Mouse (Mus musculus): Measurements from ENCODE around the gene Ndufb7. TPM values are rescaled to one million over a fixed set of nuclear protein-coding genes. Genes with fewer than 3 reads are reported as not detected.
A peak's percentile ranks its signal among the peaks of the same experiment; 100 is the strongest.
"Not testable (repeated sequence)": the region's sequence is repeated elsewhere in the genome, so short reads cannot be mapped to it uniquely, and the experiment has no call there.

Gene Ndufb7
- polyA plus RNA-seq (2012; fragmentation: generic; extraction: Trizol) = 302 TPM
- long read RNA-seq, experiment 1, full-length matches to known transcripts = 557 of 558 reads
- long read RNA-seq, experiment 1, partial matches to known transcripts = 0 of 558 reads
- long read RNA-seq, experiment 1, other reads (novel, unspliced or antisense) = 1 of 558 reads
- long read RNA-seq, experiment 2, transcript Ndufb7-201 (3 exons, 623 nt) = major isoform, 58 of 58 reads
- long read RNA-seq, experiment 2, partial matches to known transcripts = 0 of 58 reads
- long read RNA-seq, experiment 2, other reads (novel, unspliced or antisense) = 0 of 58 reads

- no peak for TF ChIP-seq CEBPB (IDR thresholded peaks at IDR 0.05; ENCODE audit: low read depth)
- peak; percentile 66 for TF ChIP-seq CTCF (IDR thresholded peaks at IDR 0.05; ENCODE audit: control insufficient read depth, insufficient read depth, insufficient read length)
- no peak for TF ChIP-seq MYOD1 (IDR thresholded peaks at IDR 0.05; ENCODE audit: control insufficient read depth, insufficient read length, low read depth)
- TF ChIP-seq FOSL1 (IDR thresholded peaks at IDR 0.05; ENCODE audit: insufficient read depth, low read length, poor library complexity, severe bottlenecking) = no peak
- TF ChIP-seq USF1 (IDR thresholded peaks at IDR 0.05; ENCODE audit: low read depth) = no peak
- Histone ChIP-seq H3K4me3 (ENCODE audit: insufficient read depth, poor library complexity, severe bottlenecking) (peak within 1 kb of the TSS; percentile 74), H3K27me3 (ENCODE audit: control insufficient read depth, insufficient read depth, insufficient read length) (peaks cover 3% of the 10 kb centered on the region), H3K79me2 (ENCODE audit: control insufficient read depth, insufficient read depth) (peaks cover 26% of the 10 kb centered on the region), H3ac (ENCODE audit: control insufficient read depth, insufficient read length, low read depth) (peak within 1 kb of the TSS; percentile 94), H3K79me3 (ENCODE audit: low read depth) (peaks cover 15% of the 10 kb centered on the region), H3K36me3 (ENCODE audit: control insufficient read depth, insufficient read depth) (peaks cover 16% of the 10 kb centered on the region)
Observed at GRCm38 (mm10) chr8:83566469-83567395, at the start of gene Ndufb7. Gene Ndufb7, plus strand, starts transcription at chr8:83566671.

GRCm38 (mm10) chr8:83520432-83520831, 46.0 kb upstream of the Ndufb7 start:
- H3K27me3 ChIP-seq (ENCODE audit: control insufficient read depth, insufficient read depth, insufficient read length) = no peaks in the 10 kb centered on the region
- H3ac ChIP-seq (ENCODE audit: control insufficient read depth, insufficient read length, low read depth) = no peak overlapping the region
- H3K79me3 ChIP-seq (ENCODE audit: low read depth) = no peaks in the 10 kb centered on the region
- no peaks in the 10 kb centered on the region for H3K36me3 ChIP-seq (ENCODE audit: control insufficient read depth, insufficient read depth)
- TF ChIP-seq CTCF (IDR thresholded peaks at IDR 0.05; ENCODE audit: control insufficient read depth, insufficient read depth, insufficient read length) = no peak
- no peak for TF ChIP-seq MYOG (IDR thresholded peaks at IDR 0.05; ENCODE audit: control insufficient read depth, extremely low read depth, insufficient read length)
- TF ChIP-seq MAX (IDR thresholded peaks at IDR 0.05) = no peak
- no peak for TF ChIP-seq MYOD1 (IDR thresholded peaks at IDR 0.05; ENCODE audit: control insufficient read depth, insufficient read length, low read depth)
- TF ChIP-seq CEBPB (IDR thresholded peaks at IDR 0.05; ENCODE audit: low read depth) = no peak
- no peak for TF ChIP-seq USF1 (IDR thresholded peaks at IDR 0.05; ENCODE audit: low read depth)
- no peak for TF ChIP-seq FOSL1 (IDR thresholded peaks at IDR 0.05; ENCODE audit: insufficient read depth, low read length, poor library complexity, severe bottlenecking)
- no peaks in the 10 kb centered on the region for H3K79me2 ChIP-seq (ENCODE audit: control insufficient read depth, insufficient read depth)
- no peak overlapping the region for H3K4me3 ChIP-seq (ENCODE audit: insufficient read depth, poor library complexity, severe bottlenecking)

- not testable (repeated sequence) for H3K79me3 ChIP-seq (ENCODE audit: low read depth); H3ac ChIP-seq (ENCODE audit: control insufficient read depth, insufficient read length, low read depth); H3K27me3 ChIP-seq (ENCODE audit: control insufficient read depth, insufficient read depth, insufficient read length); H3K4me3 ChIP-seq (ENCODE audit: insufficient read depth, poor library complexity, severe bottlenecking); H3K36me3 ChIP-seq (ENCODE audit: control insufficient read depth, insufficient read depth); H3K79me2 ChIP-seq (ENCODE audit: control insufficient read depth, insufficient read depth)
Observed at GRCm38 (mm10) chr8:83520907-83521306, 45.6 kb upstream of the Ndufb7 start.

GRCm38 (mm10) chr8:83521310-83521709, 45.2 kb upstream of the Ndufb7 start:
- Histone ChIP-seq H3K36me3 (ENCODE audit: control insufficient read depth, insufficient read depth) (no peaks in the 10 kb centered on the region), H3K27me3 (ENCODE audit: control insufficient read depth, insufficient read depth, insufficient read length) (no peaks in the 10 kb centered on the region), H3ac (ENCODE audit: control insufficient read depth, insufficient read length, low read depth) (no peak overlapping the region), H3K79me2 (ENCODE audit: control insufficient read depth, insufficient read depth) (no peaks in the 10 kb centered on the region), H3K79me3 (ENCODE audit: low read depth) (no peaks in the 10 kb centered on the region), H3K4me3 (ENCODE audit: insufficient read depth, poor library complexity, severe bottlenecking) (no peak overlapping the region)
- TF ChIP-seq MYOG (IDR thresholded peaks at IDR 0.05; ENCODE audit: control insufficient read depth, extremely low read depth, insufficient read length) (no peak), FOSL1 (IDR thresholded peaks at IDR 0.05; ENCODE audit: insufficient read depth, low read length, poor library complexity, severe bottlenecking) (no peak), MAX (IDR thresholded peaks at IDR 0.05) (no peak), CEBPB (IDR thresholded peaks at IDR 0.05; ENCODE audit: low read depth) (no peak), CTCF (IDR thresholded peaks at IDR 0.05; ENCODE audit: control insufficient read depth, insufficient read depth, insufficient read length) (no peak)

- Histone ChIP-seq H3K79me2 (ENCODE audit: control insufficient read depth, insufficient read depth) (no peaks in the 10 kb centered on the region), H3K27me3 (ENCODE audit: control insufficient read depth, insufficient read depth, insufficient read length) (no peaks in the 10 kb centered on the region), H3K79me3 (ENCODE audit: low read depth) (no peaks in the 10 kb centered on the region), H3K4me3 (ENCODE audit: insufficient read depth, poor library complexity, severe bottlenecking) (no peak overlapping the region), H3K36me3 (ENCODE audit: control insufficient read depth, insufficient read depth) (no peaks in the 10 kb centered on the region), H3ac (ENCODE audit: control insufficient read depth, insufficient read length, low read depth) (no peak overlapping the region)
- no peak for TF ChIP-seq CTCF (IDR thresholded peaks at IDR 0.05; ENCODE audit: control insufficient read depth, insufficient read depth, insufficient read length)
- TF ChIP-seq USF1 (IDR thresholded peaks at IDR 0.05; ENCODE audit: low read depth) = no peak
- no peak for TF ChIP-seq MYOD1 (IDR thresholded peaks at IDR 0.05; ENCODE audit: control insufficient read depth, insufficient read length, low read depth)
- TF ChIP-seq MAX (IDR thresholded peaks at IDR 0.05) = no peak
- no peak for TF ChIP-seq MYOG (IDR thresholded peaks at IDR 0.05; ENCODE audit: control insufficient read depth, extremely low read depth, insufficient read length)
- TF ChIP-seq CEBPB (IDR thresholded peaks at IDR 0.05; ENCODE audit: low read depth) = no peak
- no peak for TF ChIP-seq FOSL1 (IDR thresholded peaks at IDR 0.05; ENCODE audit: insufficient read depth, low read length, poor library complexity, severe bottlenecking)
Observed at GRCm38 (mm10) chr8:83534802-83535201, 31.7 kb upstream of the Ndufb7 start.

All from C2C12 (cell line).